Mouse (Mus musculus): ENCODE measurements at regions not wholly inside any gene's neighbourhood (a gene's known extent, or its start where the extent isn't known, plus 50 kb on each side); places are given as distances from the start of the nearest gene placed in this dataset.

DNA sequence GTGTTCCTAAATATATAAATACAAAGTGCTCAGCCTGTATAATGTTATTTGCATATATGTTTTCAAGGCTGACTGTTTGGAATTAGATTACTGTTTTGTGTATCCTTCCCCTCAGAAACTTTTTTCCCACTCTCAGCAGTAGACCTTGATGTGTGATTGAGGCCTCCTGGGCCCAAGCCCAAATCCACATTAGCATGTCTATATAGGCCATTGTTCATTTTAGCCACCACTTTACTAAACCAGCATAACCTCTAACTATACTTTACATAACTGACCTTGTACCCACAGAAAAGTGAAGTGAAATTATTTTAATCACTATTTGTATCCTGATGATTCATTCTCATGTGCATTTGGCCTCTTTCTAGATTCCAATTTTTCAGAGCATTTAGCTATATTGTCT lies 349.0 kb downstream of the Tecrl start:
- no peak for TF ChIP-seq POLR2A (IDR thresholded peaks at IDR 0.05; ENCODE audit: extremely low read depth, insufficient read depth, low read length)
- no peak for TF ChIP-seq CTCF (IDR thresholded peaks at IDR 0.05; ENCODE audit: extremely low read depth, insufficient read depth, low read length)
